Mouse (Mus musculus) liver (tissue): Measurements from ENCODE around the gene Tspan14.
A peak's percentile ranks its signal among the peaks of the same experiment; 100 is the strongest.

Source experiments
- DNase-seq: peaks from one replicate; pipeline ENCODE4 v3.0.0-alpha.2; 2020; ENCODE audit warnings: mixed read lengths

The Tspan14 gene

DNA sequence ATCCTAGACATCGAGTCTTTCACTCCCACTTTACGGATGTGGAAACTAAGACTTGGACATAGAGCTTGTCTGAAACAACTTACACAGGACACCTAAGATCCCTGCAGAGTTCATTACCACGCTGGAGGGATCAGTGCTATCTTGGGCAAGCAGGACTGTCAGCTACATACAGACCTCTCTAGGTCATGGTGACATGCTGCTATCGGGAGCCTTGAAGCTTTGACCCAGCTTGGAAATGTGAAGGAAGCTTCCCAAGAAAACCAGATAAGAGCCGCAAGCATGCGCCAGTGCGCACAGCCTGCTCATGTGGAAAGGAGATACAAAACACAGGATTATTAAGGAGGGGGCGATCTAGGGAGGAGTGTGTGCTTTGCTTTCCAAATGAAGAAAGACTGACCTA is 50.8 kb downstream of the Tspan14 start:
- no peak for DNase-seq

DNA sequence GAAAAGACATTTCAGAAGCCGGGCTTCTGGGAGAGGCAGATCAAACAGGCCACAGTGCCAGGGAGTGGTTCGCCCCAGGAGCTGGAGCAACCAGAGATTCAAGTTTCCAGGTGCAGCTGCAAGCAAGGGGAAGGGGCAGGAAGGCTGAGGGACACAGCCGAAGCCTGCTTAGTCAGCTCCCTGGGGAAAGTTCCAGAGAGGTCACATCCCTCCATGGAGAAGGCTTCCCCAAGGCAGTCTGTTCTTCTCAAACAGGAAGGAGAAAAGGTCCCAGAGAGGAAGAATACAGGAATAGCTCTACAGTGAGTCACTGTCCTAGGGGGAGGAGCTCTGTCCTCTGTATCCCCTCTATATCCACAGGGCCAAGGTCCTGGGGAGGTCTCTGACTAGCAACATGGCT is 51.9 kb downstream of the Tspan14 start:
- no peak for DNase-seq

DNA sequence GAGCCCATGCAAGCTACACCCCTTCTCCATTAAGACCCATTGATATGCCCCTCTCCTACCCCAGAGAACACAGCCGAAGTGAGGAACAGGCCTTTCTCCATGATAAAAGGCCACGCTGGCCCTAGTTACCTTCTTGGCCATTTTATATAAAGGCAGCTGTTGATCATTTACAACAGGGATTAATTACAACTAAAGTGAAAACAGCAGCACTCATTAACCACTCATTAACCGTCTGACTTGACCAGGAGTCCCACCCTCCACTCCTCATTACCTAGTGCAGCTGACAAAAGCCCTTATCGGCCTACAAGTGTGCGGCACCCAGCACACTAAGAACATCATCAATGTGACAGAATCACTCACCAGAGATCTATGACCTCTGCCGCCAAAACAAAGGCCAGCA is 52.9 kb downstream of the Tspan14 start:
- DNase-seq = no peak

DNA sequence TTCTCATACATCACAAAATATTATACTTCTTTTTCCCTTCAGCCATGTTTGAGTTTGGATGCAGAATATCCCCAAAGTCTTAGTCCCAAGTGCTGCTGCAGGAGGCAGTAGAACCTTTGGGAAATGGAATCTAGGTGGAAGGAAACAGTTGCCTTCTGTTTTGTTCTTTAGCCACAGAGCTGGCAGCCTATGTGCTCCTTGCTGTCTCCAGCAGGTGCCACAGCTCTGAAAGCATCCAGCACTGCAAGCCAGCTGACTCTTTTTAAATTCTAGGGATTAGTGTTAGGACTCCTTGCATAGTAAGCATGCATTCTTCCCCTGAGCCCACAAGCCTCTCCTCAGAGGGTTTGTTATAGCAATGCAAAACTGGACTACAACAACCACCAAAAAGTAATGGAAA is 55.1 kb downstream of the Tspan14 start:
- DNase-seq = no peak

DNA sequence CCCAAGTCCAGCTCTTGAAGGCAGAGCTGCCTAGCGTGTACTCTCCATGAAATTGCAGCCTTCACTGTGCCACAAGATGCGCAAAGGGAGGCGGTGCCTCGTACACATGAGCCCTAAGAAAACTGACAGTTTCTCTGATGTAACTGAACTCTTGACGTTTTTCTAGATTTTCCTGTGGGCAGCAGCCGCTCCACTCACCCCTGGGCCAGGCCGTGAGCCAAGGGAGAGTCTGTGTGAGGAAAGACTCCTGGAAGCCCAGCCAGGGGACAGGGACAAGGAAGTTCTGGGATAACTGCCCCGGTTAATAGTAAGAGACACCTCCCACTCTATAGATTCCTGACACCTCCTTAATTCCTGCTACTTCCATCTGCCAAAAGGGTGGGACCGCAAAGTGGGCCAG is 57.8 kb downstream of the Tspan14 start:
- DNase-seq = no peak

DNA sequence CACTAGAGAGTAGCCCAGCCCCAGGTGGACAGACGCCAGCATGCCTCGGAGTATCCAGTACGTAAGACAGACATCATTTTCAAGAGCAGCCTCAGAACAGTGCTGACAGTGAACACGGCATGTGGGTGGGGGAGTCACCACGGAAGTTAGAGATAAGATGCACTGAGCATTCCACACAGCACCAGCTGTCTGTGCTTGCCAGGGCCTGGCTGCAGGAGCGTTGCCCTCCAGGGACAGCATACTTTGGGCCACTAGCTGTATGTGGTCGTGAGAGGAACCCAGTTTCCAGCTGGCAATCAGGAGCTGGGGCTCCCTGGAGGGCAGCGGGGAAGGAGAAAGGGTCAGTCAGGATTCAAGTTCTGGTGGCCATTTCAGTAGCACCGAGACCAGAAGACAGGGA is 59.8 kb downstream of the Tspan14 start:
- DNase-seq = no peak

DNA sequence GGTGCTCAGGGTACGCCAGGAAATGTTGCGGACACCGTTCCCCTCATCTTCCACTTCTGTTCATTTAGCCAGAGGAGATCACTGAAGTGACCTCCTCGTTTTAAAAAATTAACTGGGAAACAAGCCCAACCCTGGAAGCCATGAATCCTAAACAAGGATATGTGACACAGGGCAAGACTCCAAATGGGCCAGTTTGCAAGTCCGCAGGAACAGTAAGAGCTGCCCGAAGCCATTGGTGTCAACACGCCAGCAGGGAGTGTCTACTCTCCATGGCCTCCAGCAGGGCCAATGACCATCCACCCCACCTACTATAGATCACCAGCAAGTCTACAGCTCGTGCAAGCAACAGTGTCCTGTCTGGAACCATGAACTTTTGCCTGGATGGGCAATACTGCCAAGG is 60.8 kb downstream of the Tspan14 start:
- no peak for DNase-seq

DNA sequence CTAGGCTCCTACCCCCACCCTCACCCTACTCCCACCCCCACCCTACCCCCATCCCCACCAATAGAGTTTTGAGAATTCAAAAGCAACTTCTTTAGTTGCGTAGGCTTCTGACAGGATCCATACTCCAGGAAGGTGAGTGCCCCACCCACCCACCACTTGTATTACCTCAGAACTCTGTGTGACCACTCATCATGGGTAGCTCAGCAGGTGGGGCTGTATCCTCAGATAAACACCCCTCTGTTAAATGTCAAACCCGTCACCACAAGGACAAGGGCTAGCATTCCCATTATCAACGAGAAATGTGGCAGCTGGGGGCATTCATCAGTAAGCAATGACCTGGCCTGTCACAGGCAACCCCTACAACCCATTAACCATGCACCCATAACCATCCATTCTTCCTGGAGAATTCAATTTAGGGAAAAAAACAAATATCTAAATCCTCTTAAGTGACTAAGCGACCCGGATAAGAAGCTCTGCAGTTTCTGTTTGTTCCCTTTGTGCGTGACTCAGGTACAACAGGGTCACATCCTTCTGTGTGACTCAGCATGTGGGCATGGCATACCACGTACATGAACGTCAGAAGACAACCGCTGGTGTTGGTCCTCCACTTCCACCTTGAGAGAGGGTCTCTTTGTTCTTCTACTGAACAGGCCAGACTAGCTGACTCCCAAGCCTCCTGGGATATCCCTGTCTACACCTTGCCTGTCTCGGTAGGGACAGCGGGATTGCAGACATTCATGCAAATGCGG is 64.1 kb downstream of the Tspan14 start:
- no peak for DNase-seq

DNA sequence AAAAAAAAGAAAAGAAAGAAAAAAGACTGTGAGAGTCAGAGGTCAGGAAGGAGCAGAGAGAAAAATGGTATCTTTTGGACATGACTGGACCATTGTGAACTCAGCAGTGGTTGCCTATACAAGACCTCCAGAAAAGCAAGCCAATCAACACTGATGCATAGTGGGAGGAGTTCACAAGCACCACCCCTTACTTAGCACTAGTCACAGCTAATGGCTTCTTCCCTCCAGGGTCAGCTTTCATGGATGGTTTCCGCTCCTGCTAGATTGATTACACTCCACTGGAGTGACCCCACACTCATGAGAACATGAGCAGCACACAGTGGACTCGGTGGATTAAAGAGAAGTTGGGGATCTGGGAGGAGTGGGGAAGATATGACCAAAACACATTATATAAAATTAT is 66.3 kb downstream of the Tspan14 start:
- DNase-seq = no peak

DNA sequence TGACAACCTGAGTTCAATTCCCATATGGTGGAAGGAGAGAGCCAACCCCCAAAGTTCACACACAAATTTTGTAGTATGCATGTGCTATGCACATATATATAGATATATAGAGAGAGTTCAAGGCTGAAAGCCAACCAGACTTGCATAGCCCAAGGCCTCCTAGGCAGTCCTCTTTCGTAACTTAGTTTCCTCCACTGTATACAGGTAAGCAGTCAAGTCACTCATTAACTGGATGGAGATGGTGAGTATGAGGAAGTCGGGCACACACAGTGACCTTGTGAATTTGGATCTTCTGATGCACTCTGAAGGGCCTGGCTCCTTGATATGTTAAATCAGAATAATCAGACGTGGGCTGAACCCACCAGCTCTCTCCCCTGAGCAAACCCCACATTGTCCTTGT is 68.7 kb downstream of the Tspan14 start:
- DNase-seq = no peak

DNA sequence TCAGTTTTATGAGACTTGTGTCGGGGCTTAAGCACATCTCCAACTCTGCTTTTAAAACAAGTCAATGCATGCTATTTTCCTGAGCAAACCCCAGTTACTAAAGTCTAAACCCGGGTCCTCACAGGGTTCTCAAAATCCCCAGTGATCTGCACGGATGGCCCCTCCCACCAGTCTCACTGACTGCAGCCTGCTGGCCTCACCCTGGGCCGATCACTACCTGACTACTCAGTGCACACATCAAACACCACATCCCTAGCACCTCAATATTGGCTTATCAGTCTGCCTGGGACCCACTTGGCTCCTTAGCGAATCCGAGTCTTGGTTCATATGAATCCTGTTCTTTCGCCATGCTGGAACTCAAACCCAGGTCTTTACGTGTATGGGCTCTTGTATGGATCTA is 70.9 kb downstream of the Tspan14 start:
- no peak for DNase-seq

DNA sequence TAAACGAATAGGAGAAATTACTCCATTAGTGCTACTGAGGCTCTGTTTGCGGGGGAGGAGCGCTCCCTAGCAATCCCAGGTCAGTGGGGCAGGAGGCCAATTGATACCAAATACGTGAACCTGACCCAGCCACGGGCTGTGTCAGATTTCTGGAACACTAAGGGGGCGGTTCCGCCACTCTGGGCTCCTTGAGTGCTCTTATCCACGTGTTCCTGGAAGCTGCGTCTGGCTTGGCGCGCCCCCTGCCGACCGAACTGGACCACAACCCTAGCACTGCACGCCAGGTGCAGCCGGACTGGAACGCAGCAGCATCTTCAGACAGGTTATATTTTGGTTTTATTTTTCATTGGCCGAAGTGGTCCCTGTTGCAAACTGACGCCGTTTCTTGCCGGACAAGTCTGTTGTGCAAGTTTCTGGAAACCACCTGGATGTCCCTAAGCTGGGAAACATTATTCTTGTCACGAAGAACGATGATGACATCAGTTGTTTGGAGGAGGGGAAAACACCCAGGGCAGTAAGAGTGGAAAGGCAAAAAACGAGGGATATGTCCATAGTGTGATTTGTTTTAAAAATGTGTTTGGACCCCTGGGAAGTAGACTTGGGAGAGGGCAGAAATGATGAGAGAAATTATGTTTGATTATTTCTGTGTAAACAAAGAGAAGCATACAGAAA is 71.9 kb downstream of the Tspan14 start:
- peak; percentile 79 for DNase-seq

DNA sequence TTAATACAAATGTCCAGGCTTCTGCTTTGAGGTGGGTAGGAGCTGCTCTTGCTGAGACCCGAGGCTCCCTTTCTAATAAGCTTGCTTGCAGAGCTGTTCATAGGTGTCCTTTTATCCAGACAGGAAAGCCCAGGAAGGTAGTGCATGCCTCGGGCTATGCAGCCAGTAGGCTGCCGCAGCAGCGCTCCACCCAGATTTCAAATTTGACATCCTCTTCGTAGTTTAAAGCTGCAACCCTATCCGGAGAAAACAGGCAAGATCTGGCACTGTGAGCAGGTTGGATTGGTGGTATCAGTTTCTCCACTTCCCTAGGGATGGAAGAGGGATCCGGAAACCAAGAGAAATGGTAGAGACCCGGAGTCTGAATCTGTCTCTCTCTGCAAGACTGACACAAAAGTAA is 72.7 kb downstream of the Tspan14 start:
- DNase-seq = no peak

DNA sequence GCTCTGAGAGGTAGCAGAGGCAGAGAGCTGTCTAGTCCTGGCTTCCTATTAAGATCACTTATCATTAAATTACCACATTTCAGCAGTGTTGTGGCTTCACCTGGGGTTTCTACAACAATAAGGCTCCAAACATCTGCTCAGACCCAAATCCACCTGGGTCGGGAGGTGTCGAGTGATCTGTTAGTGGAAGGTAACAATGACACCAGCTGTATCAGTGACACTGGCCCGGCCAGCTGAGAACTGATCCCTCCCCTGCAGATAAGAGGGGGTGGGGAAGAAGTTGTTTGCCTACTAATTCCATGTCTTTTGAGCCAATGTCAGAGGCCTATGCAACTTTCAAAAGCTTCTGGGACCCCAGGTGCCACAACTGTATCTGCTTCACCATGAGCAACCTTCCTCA is 73.4 kb downstream of the Tspan14 start, which contains the start of gene Sh2d4b:
TSS of gene Sh2d4b (minus strand) at position 71 of the 400 bp plus-strand sequence.
- DNase-seq = no peak

DNA sequence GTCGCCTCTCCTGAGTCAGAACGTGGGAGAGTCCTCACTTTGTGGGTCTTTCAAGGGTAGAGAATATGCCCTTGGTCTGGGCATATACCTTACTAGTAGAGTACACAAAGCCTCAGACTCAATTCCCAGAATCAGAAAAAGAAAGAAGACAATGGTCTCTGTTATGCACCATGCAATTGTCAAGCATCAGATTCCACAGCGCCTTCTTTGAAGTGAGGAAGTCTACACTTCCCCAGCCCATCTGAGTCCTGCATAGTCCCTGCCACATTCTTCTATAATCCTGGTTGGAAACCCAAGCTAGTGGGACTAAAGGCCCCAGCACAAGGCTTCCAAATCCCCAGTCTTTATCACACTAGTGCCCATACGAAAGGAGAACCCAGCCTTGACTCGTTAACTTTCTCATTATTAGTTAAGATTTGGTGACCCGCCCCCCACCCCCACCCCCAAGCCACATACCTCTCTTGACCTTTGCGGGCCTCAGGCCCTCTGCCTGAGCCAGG is 74.2 kb downstream of the Tspan14 start:
- DNase-seq = no peak

DNA sequence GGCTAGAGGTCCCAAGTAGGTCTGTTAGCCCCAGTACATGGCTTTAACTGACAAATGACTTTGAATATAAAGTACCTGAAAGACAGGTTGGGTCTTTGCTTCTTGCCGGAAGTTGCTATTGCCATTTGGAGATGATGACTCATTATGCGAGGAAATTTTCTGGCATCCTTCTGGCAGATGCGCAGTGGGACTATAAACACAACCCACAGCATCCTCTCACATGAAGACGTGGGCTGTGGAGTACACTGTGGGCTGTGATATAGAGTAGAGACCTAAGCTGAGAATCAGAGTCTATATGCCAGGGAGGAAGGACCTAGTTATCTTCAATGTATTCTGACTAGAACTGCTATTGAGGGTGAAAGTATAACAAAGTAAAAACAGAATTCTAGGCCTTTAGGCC is 75.1 kb downstream of the Tspan14 start:
- DNase-seq = no peak

DNA sequence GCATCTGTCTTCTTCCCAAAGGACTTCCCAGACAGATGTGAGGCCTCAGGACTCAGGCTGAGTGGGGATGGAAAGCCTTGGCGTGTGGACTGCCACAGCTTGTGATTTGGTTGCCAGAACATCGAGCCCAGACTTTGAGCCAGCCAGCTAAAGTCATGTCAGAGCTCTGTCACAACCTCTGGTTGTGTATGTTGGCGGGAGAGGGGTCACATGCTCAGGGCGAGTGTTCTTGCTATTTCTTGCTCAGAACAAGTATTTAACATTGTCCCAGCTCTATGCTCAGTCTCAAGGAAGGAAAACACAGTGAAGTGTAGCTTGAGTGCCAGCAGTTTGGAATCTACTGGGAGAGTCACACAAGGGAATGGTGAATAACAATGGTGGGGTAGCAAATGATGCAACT is 76.9 kb downstream of the Tspan14 start:
- DNase-seq = no peak

DNA sequence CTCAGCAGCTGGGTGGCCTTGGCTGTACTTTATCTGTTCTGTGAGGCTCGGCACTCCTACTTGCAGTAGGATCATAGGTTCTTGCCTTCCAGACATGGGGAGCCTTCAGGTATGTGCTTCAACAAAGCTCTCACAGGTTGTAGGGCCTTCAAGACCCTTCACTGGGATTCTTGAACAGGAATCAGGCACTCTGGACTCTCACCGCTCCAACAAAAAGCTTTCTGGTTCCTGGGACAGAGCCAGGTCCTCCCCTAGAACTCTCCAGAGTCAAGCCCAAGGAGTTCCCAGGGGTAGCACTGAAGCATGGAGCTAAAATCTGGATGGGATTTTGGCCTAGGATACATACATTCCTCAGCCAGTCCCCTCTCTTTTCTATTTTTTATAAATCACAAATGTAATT is 77.4 kb downstream of the Tspan14 start:
- no peak for DNase-seq

DNA sequence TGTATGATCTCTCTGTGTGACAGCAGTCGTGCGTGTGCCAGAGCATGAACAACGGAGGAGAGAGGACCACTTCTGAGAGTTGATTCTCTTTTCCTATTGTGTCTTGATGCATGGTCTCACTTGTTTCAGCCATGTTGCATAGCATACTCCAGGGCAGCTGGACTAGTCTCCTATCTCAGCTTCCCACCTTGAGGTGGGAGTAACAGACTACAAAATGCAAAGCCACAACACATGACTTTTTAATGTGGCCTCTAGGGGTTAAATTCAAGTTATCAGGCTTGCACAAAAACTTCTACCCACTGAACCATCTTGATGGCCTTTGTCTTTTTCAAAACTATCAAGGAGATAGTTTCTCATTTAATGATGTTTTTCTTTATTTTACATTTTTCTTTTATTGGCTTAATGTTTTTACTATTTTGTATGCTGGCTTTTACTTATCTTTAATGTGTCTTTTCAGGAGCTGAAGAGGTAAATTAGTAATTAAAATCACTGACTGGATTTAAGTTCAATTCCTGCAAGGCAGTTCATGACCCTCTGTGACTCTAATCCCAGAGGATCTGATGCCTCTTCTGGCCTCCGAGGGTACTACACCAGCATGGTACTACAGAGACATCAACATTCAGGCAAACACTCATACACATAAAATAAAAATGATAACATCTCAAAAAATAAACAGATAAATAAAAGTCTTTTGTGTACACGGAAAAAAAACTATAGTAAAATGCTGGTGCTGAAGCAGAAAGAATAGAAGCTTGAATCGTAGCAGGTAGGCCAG is 80.0 kb downstream of the Tspan14 start:
- peak; percentile 36 for DNase-seq

DNA sequence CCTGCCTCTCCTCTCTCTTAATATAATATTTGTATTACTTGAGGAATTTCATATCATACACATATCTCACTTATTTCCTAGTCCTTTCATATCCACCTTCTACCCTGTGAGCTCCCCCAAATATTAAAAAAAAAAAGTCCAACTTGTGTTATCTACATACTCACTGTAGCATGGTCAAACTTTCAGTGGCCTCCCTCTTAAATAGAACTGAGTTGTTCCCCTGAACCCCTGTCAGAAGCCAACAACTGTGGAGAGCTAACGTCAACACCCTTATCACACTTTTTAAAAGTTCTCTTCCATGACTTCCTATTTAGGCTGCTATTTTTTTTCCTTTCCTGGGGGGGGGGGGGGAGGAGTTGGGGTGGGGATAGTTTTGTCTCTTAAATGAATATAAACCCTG is 80.9 kb downstream of the Tspan14 start:
- DNase-seq = no peak

DNA sequence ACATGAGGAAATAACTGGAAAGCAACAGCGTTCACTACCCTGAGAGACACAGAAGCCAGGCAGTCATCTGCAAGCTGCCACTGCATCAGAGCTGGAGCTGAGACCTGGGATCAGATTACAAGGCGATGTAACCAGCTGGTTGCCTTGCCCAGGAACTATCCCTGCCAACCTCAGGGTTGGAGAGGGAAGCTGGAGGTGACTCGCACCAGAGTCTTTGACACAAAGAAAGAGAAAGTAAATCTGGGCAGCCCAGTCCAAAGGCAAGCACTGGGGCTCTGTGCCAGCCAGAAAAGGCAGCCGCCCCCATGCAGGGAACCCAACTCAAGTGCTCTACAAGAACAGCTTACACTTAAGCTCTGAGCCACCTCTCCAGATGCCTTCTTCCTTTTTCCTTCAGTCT is 81.4 kb downstream of the Tspan14 start:
- no peak for DNase-seq

DNA sequence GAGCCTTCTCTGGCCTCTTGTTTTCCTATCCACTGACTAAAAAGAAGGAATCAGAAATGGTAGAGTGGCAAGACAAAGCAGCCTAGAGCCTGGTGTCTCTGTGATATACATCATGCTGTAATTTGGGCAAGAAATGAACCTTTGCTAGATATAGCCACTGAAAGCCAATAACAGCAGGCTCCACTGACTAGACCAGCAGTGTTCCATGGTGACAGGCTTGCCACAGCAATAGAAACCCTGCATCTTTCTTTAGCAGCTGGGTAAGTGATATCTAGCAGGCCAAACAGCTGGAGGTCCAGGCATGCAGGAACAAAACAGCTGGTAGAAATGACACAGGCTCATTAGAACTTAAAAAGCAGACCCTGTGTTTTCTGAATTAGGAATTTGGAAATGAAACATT is 92.0 kb downstream of the Tspan14 start:
- DNase-seq = no peak

DNA sequence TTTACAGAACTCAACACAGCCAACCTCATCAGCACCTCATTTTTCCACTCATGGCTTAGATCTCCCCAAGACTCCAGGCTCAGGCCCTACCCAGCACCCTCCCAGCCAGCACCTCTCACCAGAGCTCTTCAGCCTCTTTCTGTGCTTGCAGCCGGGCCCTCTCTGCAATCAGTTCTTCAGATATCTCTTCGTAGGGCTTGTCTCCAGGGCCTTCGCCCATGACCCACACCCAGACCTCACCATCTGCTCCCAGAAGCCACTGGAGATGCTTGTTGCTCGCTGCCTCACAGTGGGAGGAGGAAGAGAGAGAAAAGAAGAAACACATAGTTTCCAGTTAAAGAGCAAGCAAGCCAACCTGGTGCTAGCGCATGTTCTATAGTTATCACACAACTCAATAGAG is 92.6 kb downstream of the Tspan14 start:
- no peak for DNase-seq

DNA sequence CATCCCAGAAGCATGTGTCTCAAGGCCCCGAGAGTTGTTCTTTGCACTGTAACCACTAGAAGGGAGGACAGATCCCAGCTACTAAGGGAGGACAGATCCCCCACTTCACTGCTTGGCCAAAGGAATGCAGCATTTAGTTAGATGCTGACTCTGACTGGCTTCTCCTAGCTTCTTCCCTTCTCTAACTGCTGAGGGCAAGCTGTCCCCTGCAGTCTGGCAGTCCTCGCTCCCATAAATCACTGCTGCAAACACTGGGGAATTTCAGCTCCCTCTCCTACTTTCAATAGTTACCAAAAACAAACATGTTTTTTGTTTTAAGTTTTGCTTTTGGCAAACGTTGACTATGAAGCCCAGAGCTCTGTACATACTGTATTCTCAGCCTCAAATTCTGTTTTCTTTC is 96.0 kb downstream of the Tspan14 start:
- no peak for DNase-seq
